Mouse (Mus musculus): ENCODE measurements around the gene Mrpl48. TPM values are rescaled to one million over a fixed set of nuclear protein-coding genes. Genes with fewer than 3 reads are reported as not detected.

The Mrpl48 gene
- polyA plus RNA-seq, 1 experiment = 96.5 TPM

- TF ChIP-seq POLR2A (IDR thresholded peaks at IDR 0.05; ENCODE audit: borderline replicate concordance, insufficient read depth, low read length) (no peak), CTCF (IDR thresholded peaks at IDR 0.05; ENCODE audit: borderline replicate concordance, insufficient read depth, low read depth, low read length) (no peak)
Measured at GRCm38 (mm10) chr7:100499465-100499864, 108.6 kb downstream of the Mrpl48 start.

GRCm38 (mm10) chr7:100497982-100498381 lies 110.1 kb downstream of the Mrpl48 start:
- Histone ChIP-seq H3K27me3 (ENCODE audit: control insufficient read depth, insufficient read depth, low read length) (no peaks in the 10 kb centered on the region), H3K4me1 (ENCODE audit: control insufficient read depth, insufficient read depth, low read length) (no peaks in the 10 kb centered on the region), H3K4me3 (replicated peaks; ENCODE audit: insufficient read depth, low read depth, low read length) (no peak overlapping the region), H3K27ac (ENCODE audit: insufficient read depth, low read length) (no peak overlapping the region)
- no peak for DNase-seq
- WGBS = 93% methylated on average over 13 of the region's 13 CpGs
- TF ChIP-seq POLR2A (IDR thresholded peaks at IDR 0.05; ENCODE audit: borderline replicate concordance, insufficient read depth, low read length) (no peak), CTCF (IDR thresholded peaks at IDR 0.05; ENCODE audit: borderline replicate concordance, insufficient read depth, low read depth, low read length) (no peak)

More at GRCm38 (mm10) chr7:100499465-100499864, 108.6 kb downstream of the Mrpl48 start:
- no peak for DNase-seq
- Histone ChIP-seq H3K27ac (ENCODE audit: insufficient read depth, low read length) (no peak overlapping the region), H3K27me3 (ENCODE audit: control insufficient read depth, insufficient read depth, low read length) (no peaks in the 10 kb centered on the region), H3K4me3 (replicated peaks; ENCODE audit: insufficient read depth, low read depth, low read length) (no peak overlapping the region), H3K4me1 (ENCODE audit: control insufficient read depth, insufficient read depth, low read length) (no peaks in the 10 kb centered on the region)

- DNase-seq = no peak
- no peaks in the 10 kb centered on the region for H3K4me1 ChIP-seq (ENCODE audit: control insufficient read depth, insufficient read depth, low read length)
- H3K27ac ChIP-seq (ENCODE audit: insufficient read depth, low read length) = no peak overlapping the region
- H3K27me3 ChIP-seq (ENCODE audit: control insufficient read depth, insufficient read depth, low read length) = no peaks in the 10 kb centered on the region
- TF ChIP-seq CTCF (IDR thresholded peaks at IDR 0.05; ENCODE audit: borderline replicate concordance, insufficient read depth, low read depth, low read length) (no peak), POLR2A (IDR thresholded peaks at IDR 0.05; ENCODE audit: borderline replicate concordance, insufficient read depth, low read length) (no peak)
- H3K4me3 ChIP-seq (replicated peaks; ENCODE audit: insufficient read depth, low read depth, low read length) = no peak overlapping the region
- WGBS = 70% methylated on average over 4 of the region's 4 CpGs
Measured at GRCm38 (mm10) chr7:100497402-100497801, 110.7 kb downstream of the Mrpl48 start.

GRCm38 (mm10) chr7:100496791-100497190 lies 111.3 kb downstream of the Mrpl48 start:
- H3K4me1 ChIP-seq (ENCODE audit: control insufficient read depth, insufficient read depth, low read length) = no peaks in the 10 kb centered on the region
- 94% methylated on average over 9 of the region's 9 CpGs for WGBS
- no peak for DNase-seq
- H3K27ac ChIP-seq (ENCODE audit: insufficient read depth, low read length) = no peak overlapping the region
- no peaks in the 10 kb centered on the region for H3K27me3 ChIP-seq (ENCODE audit: control insufficient read depth, insufficient read depth, low read length)
- no peak overlapping the region for H3K4me3 ChIP-seq (replicated peaks; ENCODE audit: insufficient read depth, low read depth, low read length)
- TF ChIP-seq POLR2A (IDR thresholded peaks at IDR 0.05; ENCODE audit: borderline replicate concordance, insufficient read depth, low read length) (no peak), CTCF (IDR thresholded peaks at IDR 0.05; ENCODE audit: borderline replicate concordance, insufficient read depth, low read depth, low read length) (no peak)

GRCm38 (mm10) chr7:100496371-100496770 lies 111.7 kb downstream of the Mrpl48 start:
- TF ChIP-seq CTCF (IDR thresholded peaks at IDR 0.05; ENCODE audit: borderline replicate concordance, insufficient read depth, low read depth, low read length) (no peak), POLR2A (IDR thresholded peaks at IDR 0.05; ENCODE audit: borderline replicate concordance, insufficient read depth, low read length) (no peak)
- 57% methylated on average over 6 of the region's 6 CpGs for WGBS
- Histone ChIP-seq H3K4me1 (ENCODE audit: control insufficient read depth, insufficient read depth, low read length) (no peaks in the 10 kb centered on the region), H3K27ac (ENCODE audit: insufficient read depth, low read length) (no peak overlapping the region), H3K4me3 (replicated peaks; ENCODE audit: insufficient read depth, low read depth, low read length) (no peak overlapping the region), H3K27me3 (ENCODE audit: control insufficient read depth, insufficient read depth, low read length) (no peaks in the 10 kb centered on the region)
- no peak for DNase-seq

Other genes with a start within 250 kb of the Mrpl48 start
- gene C2cd3, start 236.1 kb downstream of the Mrpl48 start, polyA plus RNA-seq (2012; rRNA removed) = 18.0 and 19.6 TPM in 2 replicates
- gene Ppme1, start 236.0 kb downstream of the Mrpl48 start, polyA plus RNA-seq (2012; rRNA removed) = 203 and 208 TPM in 2 replicates
- gene Ucp3, start 135.3 kb downstream of the Mrpl48 start, polyA plus RNA-seq (2012; rRNA removed) = 3.9 and 4.4 TPM in 2 replicates
- gene Ucp2, start 115.0 kb downstream of the Mrpl48 start, polyA plus RNA-seq (2012; rRNA removed) = 55.1 and 61.1 TPM in 2 replicates
- 1.1 and 1.2 TPM in 2 replicates for gene Dnajb13, start 93.3 kb downstream of the Mrpl48 start, polyA plus RNA-seq (2012; rRNA removed)
- 12.7 and 13.0 TPM in 2 replicates for gene Coa4, start 71.2 kb downstream of the Mrpl48 start, polyA plus RNA-seq (2012; rRNA removed)
- gene Rab6a, start 891 bp downstream of the Mrpl48 start, polyA plus RNA-seq (2012; rRNA removed) = 252 and 259 TPM in 2 replicates
- gene Plekhb1, start 54.1 kb upstream of the Mrpl48 start, polyA plus RNA-seq (2012; rRNA removed) = 868 and 1,066 TPM in 2 replicates
- 127 and 144 TPM in 2 replicates for gene Fam168a, start 98.3 kb upstream of the Mrpl48 start, polyA plus RNA-seq (2012; rRNA removed)

Data from cerebellum, adult 2 months (tissue).